Mouse (Mus musculus) left cerebral cortex, adult 2 months (tissue): ENCODE measurements around the gene Vamp8. TPM values are rescaled to one million over a fixed set of nuclear protein-coding genes. Genes with fewer than 3 reads are reported as not detected.
A peak's percentile ranks its signal among the peaks of the same experiment; 100 is the strongest.

ENCODE experiments used
- DNase-seq, 2 experiments: peaks; one replicate each; pipeline ENCODE4 v3.0.0; 2021 to 2022; ENCODE audit warnings: low spot score in 2 of 2, mixed read lengths in 1 of 2; ENCODE audit errors: extremely low spot score in 1 of 2
- H3K27ac ChIP-seq: fragments of 200-600 bp; 2 replicates; pipeline ENCODE4 v1.8.1; 2022
- H3K4me3 ChIP-seq: fragments of 200-600 bp; 2 replicates; pipeline ENCODE4 v1.8.1; 2022
- CTCF ChIP-seq: fragments of 200-600 bp; IDR thresholded peaks from 2 replicates; pipeline ENCODE4 v1.8.1; 2022; ENCODE audit warnings: antibody characterized with exemption, mild to moderate bottlenecking, moderate library complexity
- intact Hi-C: fragments of 180-260 bp; cut with DNase I; formaldehyde crosslinking; loops from one replicate; pipeline ENCODE4 v1.15.1; 2025
- total RNA-seq, 2 experiments: library from RNA; stranded (reverse); gene quantifications; 2 replicates each; pipeline ENCODE4 v1.2.3; 2021

The Vamp8 gene
- total RNA-seq, 2 experiments from 2014 or later, result 11.7 to 15.4 TPM

DNA sequence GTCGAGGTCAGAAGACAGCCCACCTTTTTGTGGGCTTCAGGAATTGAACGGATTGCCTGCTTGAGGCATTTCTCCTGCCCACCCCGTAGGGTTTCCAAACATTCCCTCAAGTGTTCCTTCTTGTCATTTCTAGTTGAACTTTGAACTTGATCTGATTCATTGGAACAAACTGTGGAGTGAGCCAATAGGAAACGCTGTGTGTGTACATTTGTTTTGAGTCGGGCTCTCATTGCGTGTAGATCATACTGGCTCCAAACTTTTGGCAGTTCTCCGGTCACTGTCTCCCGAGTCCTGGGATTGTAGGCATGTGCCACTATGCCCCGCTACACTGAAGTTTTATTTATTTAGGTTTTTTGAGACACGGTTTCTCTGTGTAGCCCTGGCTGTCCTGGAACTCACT lies 30.4 kb upstream of the Vamp8 start:
- intact Hi-C loops, result no loop called here
- Histone ChIP-seq H3K27ac (no peak overlapping the region), H3K4me3 (no peak overlapping the region)
- no peak for TF ChIP-seq CTCF
- DNase-seq, result no peak

DNA sequence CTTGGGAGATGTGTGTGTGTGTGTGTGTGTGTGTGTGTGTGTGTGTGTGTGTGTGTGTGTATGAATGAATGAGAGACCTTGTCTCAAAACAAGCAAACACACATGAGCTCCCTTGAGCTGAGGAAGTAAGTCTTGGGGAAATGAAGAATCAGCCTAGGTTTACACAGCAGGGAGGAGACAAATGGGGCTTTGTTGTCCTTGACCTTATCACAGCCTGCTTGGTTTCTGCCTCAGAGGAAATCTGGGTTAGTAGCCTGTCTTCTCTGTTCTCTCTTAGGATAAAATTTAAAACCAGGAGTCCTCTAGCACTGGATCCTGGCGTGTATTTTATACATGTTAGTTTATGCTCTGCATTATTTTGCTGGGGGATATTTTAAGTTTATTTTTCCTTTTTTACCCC lies 29.3 kb upstream of the Vamp8 start:
- no peak overlapping the region for H3K27ac ChIP-seq
- no peak overlapping the region for H3K4me3 ChIP-seq
- no peak for DNase-seq
- TF ChIP-seq CTCF, result no peak
- intact Hi-C loops, result no loop called here

- intact Hi-C loops, result no loop called here
- no peak overlapping the region for H3K27ac ChIP-seq
- no peak for DNase-seq
- TF ChIP-seq CTCF, result no peak
- no peak overlapping the region for H3K4me3 ChIP-seq
These were observed 27.8 kb upstream of the Vamp8 start for GRCm38 (mm10) chr6:72418279-72418678.

DNA sequence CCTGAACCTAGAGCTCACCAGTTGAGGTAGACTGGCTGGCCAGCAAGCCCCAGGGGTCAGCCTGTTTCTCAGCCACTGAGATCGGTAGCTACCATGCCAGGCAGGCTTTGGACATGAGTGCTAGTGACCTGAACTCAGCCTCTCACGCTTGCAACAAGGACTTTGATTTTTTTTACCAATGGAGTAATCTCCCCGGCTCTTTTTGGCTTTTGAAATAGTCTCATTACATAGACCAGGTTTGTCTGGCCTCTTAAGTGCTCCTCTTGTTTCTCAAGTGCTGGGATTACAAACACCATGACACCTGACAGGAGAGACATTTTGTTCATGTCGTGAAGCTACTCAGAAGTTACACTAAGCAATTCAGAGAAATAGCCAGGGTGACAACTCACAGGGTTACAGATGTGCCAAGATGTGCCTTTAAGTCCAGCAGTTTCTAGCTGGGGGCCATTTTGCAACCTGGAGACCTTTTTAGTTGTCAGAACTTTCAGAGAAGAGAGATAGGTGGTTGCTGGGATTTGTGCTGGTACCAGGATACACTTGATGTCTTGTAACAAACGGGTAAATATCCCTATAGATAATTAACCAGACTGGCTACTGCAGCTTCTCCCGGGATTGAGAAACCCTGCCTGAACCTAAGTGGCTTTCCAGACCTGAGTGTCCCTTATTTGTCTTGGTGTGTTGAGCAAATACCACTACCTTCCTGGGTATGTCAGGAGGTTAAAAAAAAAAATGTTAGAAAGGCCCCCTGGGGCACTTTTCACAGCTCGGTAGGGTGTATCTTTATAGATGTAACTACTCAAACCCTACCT lies 25.7 kb upstream of the Vamp8 start:
- intact Hi-C loops, result no loop called here
- no peak overlapping the region for H3K27ac ChIP-seq
- no peak for DNase-seq
- TF ChIP-seq CTCF, result no peak
- H3K4me3 ChIP-seq, result no peak overlapping the region

GRCm38 (mm10) chr6:72415181-72415580 lies 24.7 kb upstream of the Vamp8 start:
- Histone ChIP-seq H3K27ac (no peak overlapping the region), H3K4me3 (peak overlapping the region; percentile 59)
- intact Hi-C loops, result no loop called here
- DNase-seq, result no peak
- no peak; the same call in 1 of the 2 replicates for TF ChIP-seq CTCF

- intact Hi-C loops, result no loop called here
- TF ChIP-seq CTCF, result no peak
- Histone ChIP-seq H3K27ac (peak within 1 kb of the TSS; percentile 71), H3K4me3 (peak within 1 kb of the TSS; percentile 59)
- DNase-seq, result peak; percentile 93
These were observed 23.7 kb upstream of the Vamp8 start, which contains the start of gene Ggcx for GRCm38 (mm10) chr6:72414076-72414756. TSS of gene Ggcx (plus strand) at chr6:72414308.

GRCm38 (mm10) chr6:72410518-72410917 lies 20.0 kb upstream of the Vamp8 start:
- TF ChIP-seq CTCF, result no peak
- no peak overlapping the region for H3K27ac ChIP-seq
- intact Hi-C loops, result no loop called here
- no peak overlapping the region for H3K4me3 ChIP-seq
- DNase-seq, result no peak

- intact Hi-C loops, result no loop called here
- no peak for TF ChIP-seq CTCF
- Histone ChIP-seq H3K4me3 (no peak overlapping the region), H3K27ac (no peak overlapping the region)
- no peak for DNase-seq
These were observed 19.5 kb upstream of the Vamp8 start for GRCm38 (mm10) chr6:72410003-72410402.

- Histone ChIP-seq H3K4me3 (no peak overlapping the region), H3K27ac (no peak overlapping the region)
- TF ChIP-seq CTCF, result peak; percentile 68
- peak; percentile 50 to 62 for DNase-seq
- intact Hi-C loops, result loop anchor here (2.0 kb wide), 1 partner anchor 47 kb away; no protein-coding TSS in a partner anchor
These were observed 19.1 kb upstream of the Vamp8 start for GRCm38 (mm10) chr6:72409567-72409966.

GRCm38 (mm10) chr6:72407119-72407518 lies 16.6 kb upstream of the Vamp8 start:
- H3K4me3 ChIP-seq, result no peak overlapping the region
- peak; percentile 85 for TF ChIP-seq CTCF
- no peak overlapping the region for H3K27ac ChIP-seq
- intact Hi-C loops, result no loop called here
- peak; percentile 70 to 83 for DNase-seq

GRCm38 (mm10) chr6:72405356-72405755 lies 14.9 kb upstream of the Vamp8 start:
- Histone ChIP-seq H3K27ac (no peak overlapping the region), H3K4me3 (no peak overlapping the region)
- TF ChIP-seq CTCF, result no peak
- intact Hi-C loops, result no loop called here
- no peak for DNase-seq

DNA sequence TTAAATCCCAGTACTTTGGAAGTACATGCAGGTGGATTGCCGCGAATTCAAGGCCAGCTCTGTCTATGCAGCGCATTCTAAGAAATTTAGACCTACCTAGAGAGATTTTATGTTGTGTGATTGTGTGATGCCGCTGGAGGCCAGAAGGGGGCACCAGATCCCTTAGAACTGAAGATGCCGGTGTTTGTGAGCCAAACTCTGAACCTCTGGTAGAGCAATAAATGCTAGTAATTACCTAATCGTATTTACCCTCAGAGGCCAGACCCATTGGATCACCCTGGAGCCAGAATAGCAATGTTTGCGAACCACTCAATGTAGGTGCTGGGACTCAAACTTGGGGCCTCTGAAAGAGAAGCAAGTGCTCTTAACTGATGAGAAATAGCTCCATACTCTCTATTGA lies 11.4 kb upstream of the Vamp8 start:
- peak; percentile 86 for TF ChIP-seq CTCF
- intact Hi-C loops, result no loop called here
- no peak overlapping the region for H3K27ac ChIP-seq
- DNase-seq, result peak; percentile 63 to 67
- H3K4me3 ChIP-seq, result no peak overlapping the region
